Mouse (Mus musculus) common myeloid progenitor, adult 5-6 weeks (primary cell): ENCODE results near the gene Cd101. TPM values are rescaled to one million over a fixed set of nuclear protein-coding genes. Genes with fewer than 3 reads are reported as not detected.

Experiments used
- ATAC-seq: replicated peaks from 2 replicates; pipeline ENCODE4 v1.8.0; 2016; ENCODE audit warnings: low read depth, mild to moderate bottlenecking, moderate TSS enrichment, inconsistent platforms; ENCODE audit not compliant: poor library complexity, severe bottlenecking
- total RNA-seq: library from RNA; stranded (forward); fragments of 200-1000, 187-1606 nt; gene quantifications from 2 replicates; pipeline ENCODE4 v1.2.3, GENCODE M21; 2017

The Cd101 gene
- total RNA-seq, result 0.15 TPM in 1 of 2 replicates, not detected in the other

DNA sequence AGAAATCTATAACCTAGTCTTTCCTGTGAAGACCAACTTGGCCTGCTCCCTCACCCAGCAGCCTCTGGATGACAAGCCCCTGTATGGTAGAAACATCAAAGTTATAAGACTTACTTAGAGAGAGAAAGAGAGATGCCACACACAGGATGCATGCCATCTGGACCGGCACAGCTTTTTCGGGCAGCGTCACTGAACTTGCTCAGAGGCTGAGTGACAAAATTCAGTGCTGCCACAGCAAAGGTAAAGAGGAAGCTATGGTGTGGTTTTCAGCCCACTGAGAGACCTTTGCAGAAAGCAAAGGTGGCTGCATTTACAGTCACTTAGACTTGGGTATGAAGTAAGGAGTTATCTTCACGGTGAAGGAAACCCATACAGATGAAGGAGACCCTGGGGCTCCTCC is at the start of gene Cd101:
TSS of gene Cd101 (minus strand) at position 218 of the 400 bp plus-strand sequence.
- 0 out of 2 replicates have a peak, but pooled peaks have one; percentile 23 for ATAC-seq

DNA sequence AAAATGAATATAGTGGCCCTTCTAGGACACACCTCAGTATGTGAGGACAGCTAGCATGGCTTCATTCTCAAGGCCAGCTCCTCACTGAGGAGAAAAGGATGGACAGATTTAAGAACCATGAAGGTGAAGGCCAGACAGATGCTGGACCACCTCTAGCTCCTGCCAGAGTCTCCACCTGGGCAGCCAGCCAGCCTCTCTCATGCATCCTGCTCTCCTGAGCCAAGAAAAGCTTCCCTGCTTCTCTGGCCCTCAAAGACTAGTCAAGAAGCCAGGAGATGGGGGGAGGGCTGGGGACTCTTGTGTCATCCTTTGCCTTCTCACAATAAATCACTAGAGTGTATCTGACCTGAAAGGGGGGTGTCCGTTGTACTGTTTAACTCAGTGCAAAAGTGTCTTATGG is 49.0 kb upstream of the Cd101 start:
- no peak for ATAC-seq

DNA sequence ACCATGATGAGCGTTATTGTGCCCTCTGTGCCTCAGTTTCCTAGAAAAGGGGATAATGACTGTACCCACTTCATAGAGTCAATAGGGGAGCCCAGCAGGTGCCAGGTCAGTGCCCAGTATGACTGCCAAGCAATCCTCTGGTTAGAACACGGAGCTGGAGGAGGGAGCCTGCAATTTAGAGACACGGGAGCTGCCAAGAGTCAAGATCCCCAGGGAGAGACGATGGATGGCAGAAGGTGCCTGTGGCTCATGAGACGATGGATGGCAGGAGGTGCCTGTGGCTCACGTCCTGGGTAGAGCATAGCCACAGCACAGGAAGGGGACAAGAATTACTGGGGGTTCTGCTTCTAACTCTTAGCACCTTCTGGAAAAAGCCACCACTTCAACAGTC is 48.3 kb upstream of the Cd101 start:
- no peak for ATAC-seq

DNA sequence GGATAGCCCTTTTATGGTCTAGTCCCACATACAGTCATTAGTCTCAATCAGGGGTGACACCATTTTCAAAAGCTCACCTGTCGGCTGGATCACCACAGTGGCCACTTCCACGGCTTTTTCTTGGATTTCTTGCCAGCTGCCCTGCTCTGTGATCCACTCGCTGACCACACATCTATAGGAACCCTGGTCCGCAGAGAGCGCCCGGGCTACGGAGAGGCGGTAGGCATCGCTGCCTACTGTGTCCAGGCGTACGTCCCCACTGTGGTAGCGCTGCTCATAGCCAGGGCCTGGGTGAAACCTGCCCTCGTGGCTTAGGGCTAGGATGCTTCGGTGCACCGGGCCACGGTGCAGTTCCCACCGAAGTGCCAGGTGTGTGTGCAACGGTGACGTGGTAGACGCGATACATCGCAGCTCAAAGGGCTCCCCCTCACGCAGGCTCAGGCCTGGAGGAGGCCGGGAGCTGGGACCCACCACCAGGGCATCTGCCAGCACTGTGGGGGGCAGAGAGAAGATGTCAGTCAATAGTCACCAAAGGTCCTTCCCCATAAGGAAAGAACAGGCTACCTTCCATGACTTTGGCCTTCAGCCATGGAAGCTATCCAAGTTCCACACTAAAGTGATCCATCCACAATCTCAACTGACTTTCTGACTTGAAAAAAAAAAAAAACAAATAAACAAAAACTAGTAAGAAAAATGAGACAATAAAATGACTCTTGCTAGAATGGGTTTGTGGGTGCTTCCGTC is 47.8 kb upstream of the Cd101 start:
- no peak for ATAC-seq

DNA sequence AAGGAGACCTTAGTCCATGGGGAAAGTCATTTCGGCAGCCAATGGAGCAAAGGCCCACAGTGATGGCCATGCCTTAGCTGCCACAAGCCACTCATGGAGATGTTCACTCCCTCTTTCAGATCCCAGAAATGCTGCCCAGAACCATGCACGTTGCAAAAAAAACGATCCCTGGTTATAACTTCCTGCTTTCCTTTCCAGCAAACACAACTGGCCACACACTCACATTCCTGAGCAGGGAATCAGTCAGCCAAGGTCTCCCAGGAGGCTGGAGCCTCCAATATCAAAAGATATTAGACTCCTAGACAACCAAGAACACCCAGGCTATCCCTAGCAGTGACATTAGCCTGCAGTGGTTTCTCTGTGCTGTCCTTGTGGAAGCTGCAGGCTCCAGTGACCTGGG is 46.5 kb upstream of the Cd101 start:
- no peak for ATAC-seq

DNA sequence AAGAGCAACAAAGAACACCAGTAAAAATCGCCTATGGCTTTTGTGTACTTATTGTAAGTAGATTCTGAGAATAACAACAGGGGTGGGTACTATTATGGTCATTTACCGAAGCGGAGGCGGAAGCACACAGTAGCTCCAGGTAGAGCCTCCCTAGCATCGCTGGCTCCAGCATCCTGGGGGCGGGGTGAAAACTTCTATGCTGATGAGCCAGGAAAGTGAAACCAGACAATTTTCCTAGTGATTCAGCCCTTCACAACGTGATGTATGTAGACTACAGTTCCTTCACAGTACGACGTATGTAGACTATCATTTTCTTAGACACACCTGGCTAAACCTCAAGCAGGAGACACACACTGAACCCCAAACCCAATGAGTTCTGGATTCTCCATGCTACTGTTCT is 44.0 kb upstream of the Cd101 start:
- no peak for ATAC-seq

DNA sequence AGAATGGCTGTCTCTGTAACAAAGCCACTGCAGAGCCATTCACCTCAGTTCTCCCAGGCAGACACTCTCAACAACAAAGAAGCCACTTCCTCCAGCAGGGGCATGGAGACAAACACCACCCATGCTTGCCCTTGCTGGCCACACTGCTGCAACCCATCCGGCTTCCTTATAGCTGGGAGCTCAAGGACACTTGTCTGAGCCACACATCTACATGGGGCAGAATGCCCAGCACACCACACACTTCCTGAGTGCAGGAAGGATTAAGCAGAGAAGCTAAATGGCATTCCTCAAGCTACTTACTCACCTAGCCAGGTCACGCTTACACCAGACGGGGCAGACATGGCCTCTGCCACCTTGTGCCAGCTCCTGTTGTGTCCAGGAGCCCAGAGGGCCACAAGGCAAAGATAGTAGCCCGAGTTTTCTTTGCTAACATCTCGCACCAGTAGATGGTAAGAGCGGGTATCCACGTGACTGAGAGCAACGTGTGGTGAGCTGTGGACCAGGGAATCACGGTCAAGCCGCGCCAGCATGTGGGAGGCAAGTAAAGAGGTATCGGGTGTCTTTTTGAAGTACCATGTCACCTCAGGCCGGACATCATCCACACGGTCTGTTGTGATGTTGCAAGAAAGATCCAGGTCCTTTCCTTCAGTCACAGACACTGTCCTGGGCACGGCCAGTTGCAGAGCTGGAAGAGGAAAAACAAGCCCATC is 43.3 kb upstream of the Cd101 start:
- ATAC-seq, result peak; percentile 63

DNA sequence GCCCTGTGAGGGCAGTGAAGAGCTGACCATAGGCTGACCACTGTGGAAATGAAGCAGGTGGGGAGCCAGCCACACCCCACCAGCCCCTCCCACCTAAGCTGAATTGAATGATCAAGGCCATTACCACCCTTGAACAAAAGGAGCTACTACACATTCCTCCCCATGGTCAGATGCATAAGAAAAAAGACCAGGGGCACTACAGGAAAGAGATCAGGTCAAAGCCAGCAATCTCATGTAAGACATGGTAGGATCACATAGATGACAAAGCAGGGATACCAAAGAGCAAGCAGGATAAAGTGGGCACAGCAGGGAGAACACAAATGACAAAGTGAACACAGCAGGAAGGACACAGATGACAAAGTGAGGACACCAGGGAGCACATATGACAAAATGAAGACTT is 42.2 kb upstream of the Cd101 start:
- ATAC-seq, result no peak

DNA sequence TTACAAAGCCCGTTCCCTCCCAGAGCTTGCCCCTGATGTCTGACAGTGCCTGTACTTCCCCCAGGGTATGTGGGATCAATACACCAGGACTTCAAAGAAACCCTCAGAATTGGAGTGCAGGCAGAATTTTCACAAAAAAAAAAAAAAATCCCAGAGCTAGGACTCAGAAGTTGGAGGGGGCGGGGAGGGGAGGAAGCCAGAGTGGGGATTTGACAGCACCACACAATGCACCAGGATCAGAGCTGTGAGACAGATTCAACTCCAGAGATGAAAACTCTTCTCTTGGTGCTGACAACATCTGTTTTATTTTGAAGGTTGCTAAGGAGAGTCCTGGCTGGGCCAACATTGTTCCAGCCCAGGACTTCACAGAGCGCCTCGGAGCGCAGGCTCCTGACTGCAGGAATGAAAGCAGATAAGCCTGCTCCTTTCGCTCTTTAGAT is 41.5 kb upstream of the Cd101 start:
- ATAC-seq, result no peak

DNA sequence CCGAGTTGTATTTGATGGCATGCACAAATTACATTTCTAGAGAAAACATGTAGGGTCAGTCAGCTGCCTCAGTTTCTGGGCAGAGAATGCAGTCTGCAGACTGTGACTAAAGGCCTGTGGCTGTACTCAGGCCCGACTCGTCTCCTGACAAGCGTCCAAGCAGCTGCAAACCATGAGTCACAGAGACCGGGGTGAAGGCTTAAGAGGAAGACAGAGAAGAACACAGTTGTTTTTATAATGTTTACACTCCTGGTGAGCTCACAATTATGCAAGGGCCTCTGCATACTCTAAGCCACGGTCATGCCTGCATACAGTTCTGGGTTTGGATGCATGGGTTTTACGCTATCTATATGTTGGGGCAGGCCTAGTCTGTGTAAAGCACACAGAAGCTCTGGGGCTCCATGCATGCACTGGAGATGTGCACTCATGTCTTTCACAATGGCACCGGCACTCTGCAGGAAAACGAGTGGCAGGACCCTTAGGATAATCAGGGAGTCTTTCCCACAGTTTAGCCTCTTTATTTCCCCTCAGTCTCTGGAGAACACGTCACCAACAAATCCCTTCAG is 41.0 kb upstream of the Cd101 start:
- no peak for ATAC-seq

DNA sequence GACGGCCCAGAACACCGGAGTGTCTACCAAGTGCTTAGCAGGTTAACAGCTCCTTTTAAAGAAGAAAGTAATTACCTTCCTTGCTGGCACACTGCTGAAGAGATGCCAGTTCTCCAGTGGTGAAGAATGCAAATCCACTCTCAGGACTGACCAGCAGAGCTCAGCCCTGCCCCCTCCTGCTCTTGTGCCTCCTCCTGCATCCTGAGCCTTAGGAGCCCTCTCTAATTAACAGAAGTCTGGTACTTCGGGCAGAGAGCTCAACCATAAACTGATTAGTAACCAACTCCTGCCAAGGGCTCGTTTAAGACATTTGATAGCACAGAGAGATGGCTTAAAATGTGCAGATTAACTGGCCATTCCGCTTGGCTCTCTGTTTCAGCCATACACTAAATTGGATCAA is 39.3 kb upstream of the Cd101 start:
- no peak for ATAC-seq

DNA sequence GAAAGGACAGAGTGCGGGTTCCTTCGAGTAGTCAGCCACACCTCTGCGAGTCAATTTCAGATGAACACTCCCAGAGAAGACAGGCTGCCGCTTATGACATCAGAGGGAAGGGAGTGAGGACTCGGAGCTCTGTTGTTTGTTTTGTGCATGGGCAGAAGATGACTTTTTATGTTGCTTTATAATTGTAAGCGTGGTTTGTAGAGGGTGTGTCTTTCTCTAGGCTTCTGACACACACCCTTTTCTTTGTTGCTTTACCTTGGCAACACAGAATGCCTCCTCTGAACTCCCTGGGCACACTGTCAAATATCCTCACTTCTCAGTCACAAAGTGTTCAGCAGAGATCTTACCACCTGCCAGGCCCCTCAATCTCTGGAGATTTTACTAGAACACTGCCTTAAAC is 36.8 kb upstream of the Cd101 start:
- ATAC-seq, result no peak

DNA sequence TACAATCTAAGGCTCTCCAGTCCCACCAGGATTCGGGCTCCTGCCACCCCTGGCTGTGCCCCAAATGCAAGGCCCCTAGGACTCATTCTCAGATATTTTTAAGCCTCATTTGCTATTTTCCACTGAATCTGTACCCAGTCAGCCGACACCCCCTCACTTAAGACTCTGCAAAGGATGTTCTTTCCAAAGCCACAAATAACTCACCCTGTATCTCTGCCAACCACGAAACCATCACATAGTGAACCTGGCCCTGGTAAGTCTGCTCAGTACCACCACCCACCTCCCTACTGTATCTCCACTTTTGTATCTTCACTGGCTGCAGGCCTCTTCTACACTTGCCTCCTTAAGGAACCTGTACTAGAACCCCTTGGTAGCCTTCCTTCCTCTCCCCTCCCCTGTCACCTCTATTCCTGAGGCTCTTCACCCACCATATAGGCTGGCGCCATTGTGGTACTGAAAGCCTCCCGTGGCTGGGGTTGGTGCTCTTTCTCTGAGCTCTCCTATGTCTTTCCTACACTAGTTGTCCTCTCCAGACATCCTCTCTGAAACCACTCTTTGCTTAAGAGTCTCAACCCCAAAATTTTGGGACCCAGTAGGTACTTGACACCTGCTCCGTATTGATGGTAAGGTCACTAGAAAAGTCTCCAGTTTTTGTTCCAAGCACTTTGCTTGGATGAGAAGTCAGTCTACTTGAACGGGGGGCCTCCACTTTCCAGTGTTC is 32.7 kb upstream of the Cd101 start:
- no peak for ATAC-seq

DNA sequence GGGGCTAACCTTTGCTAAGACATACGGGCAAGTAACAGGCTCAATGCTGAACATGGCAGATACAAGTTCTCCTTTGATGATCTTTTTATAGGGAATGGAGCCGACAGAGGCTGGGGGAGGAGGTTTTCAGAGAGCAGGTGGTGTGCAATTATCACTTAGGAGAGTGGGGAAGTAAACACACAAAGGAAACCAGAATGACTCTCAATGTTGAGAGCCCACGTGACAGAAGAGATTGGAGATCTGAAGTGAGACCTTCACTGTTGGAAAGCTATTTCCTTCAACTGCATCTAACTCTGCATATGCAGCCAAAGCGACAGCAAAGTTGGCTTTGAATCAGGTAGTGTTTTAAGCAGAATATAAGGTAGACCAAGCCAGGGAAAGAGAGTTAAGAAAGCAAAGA is 29.9 kb upstream of the Cd101 start:
- 0 out of 2 replicates have a peak, but pooled peaks have one; percentile 43 for ATAC-seq

DNA sequence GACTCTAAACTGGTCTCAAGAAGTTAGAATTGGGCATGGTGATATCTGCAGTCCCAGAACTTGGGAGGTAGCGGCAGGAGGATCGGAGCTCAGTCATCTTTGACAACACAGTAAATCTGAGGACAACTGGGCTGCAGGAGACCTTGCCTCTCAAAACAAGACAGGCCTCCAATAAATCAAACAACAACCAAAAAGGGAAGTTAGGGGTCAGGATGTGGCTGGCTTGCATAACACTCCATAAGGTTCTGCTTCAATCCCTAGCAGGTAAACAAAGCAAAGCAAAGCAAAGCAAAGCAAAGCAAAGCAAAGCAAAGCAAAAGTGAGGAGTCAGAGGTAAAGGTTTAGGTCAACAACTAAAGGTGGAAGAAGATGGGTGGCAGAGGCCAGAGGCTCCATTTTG is 28.8 kb upstream of the Cd101 start:
- ATAC-seq, result peak; percentile 87

DNA sequence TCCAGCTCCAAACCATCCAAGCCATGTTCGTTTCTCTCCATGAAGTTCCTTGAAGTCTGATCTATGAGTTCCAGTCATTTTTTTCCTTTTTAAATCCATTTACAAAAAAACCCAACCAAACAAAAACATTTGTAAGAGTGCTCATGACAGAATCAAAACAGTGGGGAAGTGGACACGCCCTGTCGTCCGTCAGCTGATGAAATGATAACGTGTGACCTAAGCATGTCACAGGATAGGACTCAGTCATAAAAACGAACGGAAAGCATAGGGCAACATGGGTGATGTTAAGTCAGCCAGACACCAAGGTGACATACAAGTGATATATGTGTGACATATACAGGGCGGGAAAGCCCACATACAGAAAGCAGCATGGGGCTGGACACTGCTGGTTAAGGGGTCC is 25.9 kb upstream of the Cd101 start:
- no peak for ATAC-seq

DNA sequence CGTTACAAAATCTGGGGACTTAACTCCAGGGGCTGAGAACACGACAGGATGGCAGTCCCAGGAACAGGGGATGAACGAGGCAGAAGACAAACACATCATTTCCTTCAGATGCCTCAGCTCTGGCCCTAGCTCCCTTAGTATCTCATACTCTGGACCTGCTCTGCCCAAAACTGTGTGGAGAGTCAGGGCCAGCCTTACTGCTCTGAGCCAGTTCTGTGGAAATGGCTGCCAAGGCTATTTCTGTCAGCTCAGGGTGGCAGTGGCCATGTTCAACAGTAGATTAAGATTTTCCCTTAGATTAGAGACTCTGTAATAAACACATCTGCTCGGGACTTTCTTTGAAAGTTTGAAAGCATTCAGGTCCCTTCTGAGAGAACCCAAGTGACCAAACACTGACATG is 22.2 kb upstream of the Cd101 start:
- ATAC-seq, result no peak

DNA sequence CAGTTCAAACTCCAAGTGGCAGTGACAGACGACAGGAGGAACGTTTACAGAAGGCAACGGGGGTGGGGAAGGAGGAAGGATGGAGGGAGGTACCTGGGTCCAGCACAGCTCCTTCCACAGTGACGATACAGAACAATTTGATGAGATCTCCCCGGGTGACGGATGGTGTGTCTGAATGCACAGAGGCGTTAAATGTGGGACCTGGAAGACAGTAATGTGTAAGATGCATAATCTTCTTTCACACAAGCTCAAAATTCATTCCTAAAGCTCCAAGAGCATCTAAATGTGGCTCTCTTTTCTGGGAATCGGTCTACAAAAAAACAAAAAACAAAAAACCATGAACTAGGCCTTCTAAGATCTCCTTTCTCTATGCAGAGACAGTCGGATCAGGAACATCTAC is 20.6 kb upstream of the Cd101 start:
- ATAC-seq, result no peak

DNA sequence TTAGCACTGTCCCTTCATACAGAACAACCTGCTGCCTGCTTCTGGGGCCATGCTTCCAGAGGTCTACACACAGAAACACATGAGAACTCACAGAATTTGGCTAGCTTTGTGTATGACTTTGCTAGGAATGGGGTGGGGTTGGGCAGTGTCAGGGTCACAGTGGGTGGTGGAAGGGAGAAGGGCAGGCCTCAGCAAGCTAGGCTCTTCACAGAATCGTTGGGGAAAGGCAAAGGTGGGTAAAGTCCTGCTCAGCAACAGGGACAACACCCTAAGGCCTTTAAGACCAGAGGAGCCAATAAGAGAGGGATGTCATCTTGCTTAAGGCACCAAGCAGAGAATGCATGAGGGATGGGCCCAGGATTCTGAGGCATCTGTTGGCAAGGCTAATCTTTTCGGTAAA is 19.4 kb upstream of the Cd101 start:
- ATAC-seq, result no peak

DNA sequence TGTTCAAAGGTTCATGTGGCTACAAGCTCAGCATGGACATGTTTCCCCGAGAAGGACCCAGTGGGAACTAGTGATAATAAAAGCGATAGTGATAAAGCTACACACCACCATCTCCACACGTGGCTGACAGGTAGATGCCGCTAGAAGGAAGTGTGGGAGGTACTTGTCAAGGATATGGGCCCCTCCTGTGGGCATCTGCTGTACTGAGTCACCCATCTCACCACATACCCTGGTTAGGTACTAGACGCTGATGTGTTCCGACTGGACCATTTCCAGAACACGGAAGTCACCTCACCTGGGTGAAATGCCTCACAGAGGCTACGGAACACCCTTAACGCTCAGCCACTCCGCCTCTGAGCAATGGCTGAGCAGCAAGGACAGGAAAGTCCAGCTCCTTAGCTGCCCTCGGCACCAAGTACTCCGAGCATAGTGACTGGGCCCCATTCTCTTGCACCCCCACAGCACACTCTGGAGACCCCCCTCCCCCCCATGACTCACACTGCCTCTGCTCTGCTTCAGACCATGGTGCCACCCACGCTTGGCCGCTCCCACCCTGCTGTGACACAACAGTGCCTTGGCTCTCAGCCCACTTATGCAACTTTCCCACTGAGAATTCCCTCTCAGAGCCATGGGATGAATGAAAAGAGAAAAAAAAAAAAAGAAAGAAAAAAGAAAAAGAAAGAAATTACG is 18.4 kb upstream of the Cd101 start:
- no peak for ATAC-seq
